Mouse (Mus musculus): Measurements from ENCODE around the gene Ifnar1. TPM values are rescaled to one million over a fixed set of nuclear protein-coding genes. Genes with fewer than 3 reads are reported as not detected.

Ifnar1 gene
- polyA plus RNA-seq, 1 experiment = 31.3 TPM

DNA sequence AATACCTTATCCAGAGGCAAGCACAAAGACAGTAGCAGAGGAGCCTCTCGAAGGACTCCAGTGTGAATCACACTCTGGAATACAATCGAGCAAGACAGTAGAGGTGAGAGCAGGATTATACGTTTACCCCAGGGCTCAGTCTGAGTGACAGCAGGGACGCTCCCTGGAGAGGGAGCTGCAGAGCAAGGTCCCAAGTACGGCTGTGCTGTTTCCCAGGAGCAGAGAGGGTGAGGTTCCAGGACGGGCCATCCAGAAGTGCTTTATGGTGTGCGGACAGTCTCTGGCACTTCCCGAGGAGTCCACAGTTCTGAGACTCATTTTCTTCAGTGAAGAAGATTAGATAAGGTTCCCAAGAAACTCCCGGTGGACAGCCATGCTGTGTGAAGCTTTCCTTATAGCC lies 67.0 kb downstream of the Ifnar1 start:
- no peak overlapping the region for H3K9ac ChIP-seq (ENCODE audit: low read depth, poor library complexity, severe bottlenecking)
- no peaks in the 10 kb centered on the region for H3K36me3 ChIP-seq (ENCODE audit: control insufficient read depth, insufficient read depth, low read length, poor library complexity, severe bottlenecking)
- no peaks in the 10 kb centered on the region for H3K27me3 ChIP-seq (ENCODE audit: control insufficient read depth, insufficient read depth, low read length, poor library complexity, severe bottlenecking)
- TF ChIP-seq CTCF (IDR thresholded peaks at IDR 0.05; ENCODE audit: low read depth, low read length) (no peak), EP300 (IDR thresholded peaks at IDR 0.05; ENCODE audit: insufficient read depth, low read depth, low read length) (no peak), POLR2A (IDR thresholded peaks at IDR 0.05; ENCODE audit: insufficient read depth, low read length) (no peak)
- H3K4me3 ChIP-seq (ENCODE audit: low read depth, low read length) = no peak overlapping the region
- H3K9me3 ChIP-seq (replicated peaks; ENCODE audit: control insufficient read depth, insufficient read depth, low read length, poor library complexity, severe bottlenecking) = no peaks in the 10 kb centered on the region
- peaks cover 7% of the 10 kb centered on the region for H3K4me1 ChIP-seq (ENCODE audit: control insufficient read depth, insufficient read depth, low read length)
- no peak overlapping the region for H3K27ac ChIP-seq (ENCODE audit: insufficient read depth, low read length)

DNA sequence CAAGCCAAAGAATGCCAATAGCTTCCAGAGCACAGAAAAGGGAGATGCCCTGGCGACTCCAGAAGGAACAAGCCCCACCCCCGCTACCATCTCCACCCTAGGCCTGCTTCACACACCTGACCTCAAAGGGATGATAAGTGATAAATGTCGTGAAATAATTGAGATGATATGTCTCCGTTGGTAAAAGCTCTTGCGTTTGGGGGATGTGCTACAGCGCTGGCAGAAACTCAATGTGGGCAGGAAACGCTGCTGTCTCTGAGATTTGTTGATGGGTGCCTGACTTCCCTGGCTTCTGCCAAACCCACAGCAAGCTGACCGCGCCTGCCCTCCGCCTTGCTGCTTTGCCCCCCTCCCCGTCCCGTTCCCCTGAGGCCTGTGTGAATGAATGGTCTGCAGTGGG lies 68.6 kb downstream of the Ifnar1 start:
- peaks cover 7% of the 10 kb centered on the region for H3K4me1 ChIP-seq (ENCODE audit: control insufficient read depth, insufficient read depth, low read length)
- TF ChIP-seq EP300 (IDR thresholded peaks at IDR 0.05; ENCODE audit: insufficient read depth, low read depth, low read length) (no peak), CTCF (IDR thresholded peaks at IDR 0.05; ENCODE audit: low read depth, low read length) (no peak), POLR2A (IDR thresholded peaks at IDR 0.05; ENCODE audit: insufficient read depth, low read length) (no peak)
- H3K27ac ChIP-seq (ENCODE audit: insufficient read depth, low read length) = no peak overlapping the region
- no peaks in the 10 kb centered on the region for H3K36me3 ChIP-seq (ENCODE audit: control insufficient read depth, insufficient read depth, low read length, poor library complexity, severe bottlenecking)
- H3K27me3 ChIP-seq (ENCODE audit: control insufficient read depth, insufficient read depth, low read length, poor library complexity, severe bottlenecking) = no peaks in the 10 kb centered on the region
- H3K9me3 ChIP-seq (replicated peaks; ENCODE audit: control insufficient read depth, insufficient read depth, low read length, poor library complexity, severe bottlenecking) = no peaks in the 10 kb centered on the region
- no peak overlapping the region for H3K4me3 ChIP-seq (ENCODE audit: low read depth, low read length)
- H3K9ac ChIP-seq (ENCODE audit: low read depth, poor library complexity, severe bottlenecking) = no peak overlapping the region

DNA sequence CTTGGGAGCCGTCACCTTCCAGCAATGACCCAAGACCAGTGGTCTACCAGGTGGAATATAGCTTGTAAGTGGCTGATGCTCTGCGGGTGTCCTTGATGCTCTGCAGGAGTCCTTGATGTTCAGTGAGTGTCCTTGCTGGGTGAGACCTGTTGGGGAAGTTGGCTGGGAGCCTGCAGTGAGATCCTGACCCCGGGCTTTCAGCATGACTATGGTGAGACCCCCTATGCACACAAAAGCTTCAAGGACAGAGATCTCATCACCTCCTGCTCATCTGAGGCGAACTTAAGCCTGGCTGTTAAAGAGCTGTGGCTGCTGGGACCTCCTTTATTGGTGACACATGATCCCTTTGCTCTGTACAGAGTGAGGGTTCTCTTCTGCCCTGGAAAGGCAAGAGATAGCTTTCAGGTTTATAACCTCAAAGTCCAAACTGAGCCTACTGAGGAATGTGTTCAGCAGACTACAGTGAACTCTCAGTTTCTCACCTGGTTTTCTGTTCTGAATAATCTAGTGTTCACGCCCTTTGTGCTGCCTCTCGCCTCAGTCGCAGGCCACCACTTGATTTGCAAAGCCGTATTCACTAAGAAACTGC lies 70.1 kb downstream of the Ifnar1 start:
- Histone ChIP-seq H3K27me3 (ENCODE audit: control insufficient read depth, insufficient read depth, low read length, poor library complexity, severe bottlenecking) (no peaks in the 10 kb centered on the region), H3K4me1 (ENCODE audit: control insufficient read depth, insufficient read depth, low read length) (peaks cover 7% of the 10 kb centered on the region), H3K4me3 (ENCODE audit: low read depth, low read length) (no peak overlapping the region), H3K9me3 (replicated peaks; ENCODE audit: control insufficient read depth, insufficient read depth, low read length, poor library complexity, severe bottlenecking) (no peaks in the 10 kb centered on the region), H3K36me3 (ENCODE audit: control insufficient read depth, insufficient read depth, low read length, poor library complexity, severe bottlenecking) (no peaks in the 10 kb centered on the region), H3K27ac (ENCODE audit: insufficient read depth, low read length) (no peak overlapping the region), H3K9ac (ENCODE audit: low read depth, poor library complexity, severe bottlenecking) (no peak overlapping the region)
- TF ChIP-seq EP300 (IDR thresholded peaks at IDR 0.05; ENCODE audit: insufficient read depth, low read depth, low read length) (no peak), CTCF (IDR thresholded peaks at IDR 0.05; ENCODE audit: low read depth, low read length) (no peak), POLR2A (IDR thresholded peaks at IDR 0.05; ENCODE audit: insufficient read depth, low read length) (no peak)

DNA sequence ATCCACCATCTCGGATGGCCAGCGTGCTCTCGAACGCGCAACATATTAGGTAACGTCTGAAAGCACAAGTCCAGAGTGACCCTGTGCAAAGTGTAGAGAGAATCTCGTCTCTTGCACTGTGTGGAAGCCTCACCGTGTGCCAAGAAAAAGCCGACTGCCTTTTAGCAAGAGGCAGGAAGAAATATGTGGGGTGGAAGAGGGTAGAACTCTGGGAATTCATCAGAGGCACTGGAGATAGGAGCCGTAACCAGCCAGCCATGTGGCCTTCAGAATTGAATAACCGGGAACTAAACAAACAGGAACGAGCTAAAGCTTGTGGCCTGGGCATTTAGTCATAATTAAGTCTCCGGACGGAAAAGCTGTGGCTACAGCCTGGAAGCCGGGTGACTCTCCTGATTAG lies 71.6 kb downstream of the Ifnar1 start:
- no peak overlapping the region for H3K9ac ChIP-seq (ENCODE audit: low read depth, poor library complexity, severe bottlenecking)
- no peaks in the 10 kb centered on the region for H3K27me3 ChIP-seq (ENCODE audit: control insufficient read depth, insufficient read depth, low read length, poor library complexity, severe bottlenecking)
- H3K9me3 ChIP-seq (replicated peaks; ENCODE audit: control insufficient read depth, insufficient read depth, low read length, poor library complexity, severe bottlenecking) = no peaks in the 10 kb centered on the region
- no peak overlapping the region for H3K27ac ChIP-seq (ENCODE audit: insufficient read depth, low read length)
- peaks cover 7% of the 10 kb centered on the region for H3K4me1 ChIP-seq (ENCODE audit: control insufficient read depth, insufficient read depth, low read length)
- no peak for TF ChIP-seq POLR2A (IDR thresholded peaks at IDR 0.05; ENCODE audit: insufficient read depth, low read length)
- TF ChIP-seq EP300 (IDR thresholded peaks at IDR 0.05; ENCODE audit: insufficient read depth, low read depth, low read length) = no peak
- TF ChIP-seq CTCF (IDR thresholded peaks at IDR 0.05; ENCODE audit: low read depth, low read length) = no peak
- H3K36me3 ChIP-seq (ENCODE audit: control insufficient read depth, insufficient read depth, low read length, poor library complexity, severe bottlenecking) = no peaks in the 10 kb centered on the region
- H3K4me3 ChIP-seq (ENCODE audit: low read depth, low read length) = no peak overlapping the region

Other genes with a start within 250 kb of the Ifnar1 start
- gene Olig1, start 215.5 kb upstream of the Ifnar1 start, polyA plus RNA-seq (2011; ENCODE audit: insufficient read depth, insufficient read length, low read depth, missing spikeins) = 43.8 and 44.3 TPM in 2 replicates
- gene Ifnar2, start 112.5 kb upstream of the Ifnar1 start, polyA plus RNA-seq (2011; ENCODE audit: insufficient read depth, insufficient read length, low read depth, missing spikeins) = 13.4 and 19.6 TPM in 2 replicates
- gene Gm21970, start 93.5 kb upstream of the Ifnar1 start, polyA plus RNA-seq (2011; ENCODE audit: insufficient read depth, insufficient read length, low read depth, missing spikeins) = 1.6 TPM in 1 of 2 replicates, not detected in the other
- gene Il10rb, start 79.1 kb upstream of the Ifnar1 start, polyA plus RNA-seq (2011; ENCODE audit: insufficient read depth, insufficient read length, low read depth, missing spikeins) = 3.5 and 4.3 TPM in 2 replicates
- gene Ifngr2, start 61.8 kb downstream of the Ifnar1 start, polyA plus RNA-seq (2011; ENCODE audit: insufficient read depth, insufficient read length, low read depth, missing spikeins) = 5.0 and 8.9 TPM in 2 replicates
- 27.2 and 30.9 TPM in 2 replicates for gene Tmem50b, start 112.6 kb downstream of the Ifnar1 start, polyA plus RNA-seq (2011; ENCODE audit: insufficient read depth, insufficient read length, low read depth, missing spikeins)
- 2.5 and 4.9 TPM in 2 replicates for gene Dnajc28, start 133.8 kb downstream of the Ifnar1 start, polyA plus RNA-seq (2011; ENCODE audit: insufficient read depth, insufficient read length, low read depth, missing spikeins)
- gene Gart, start 161.7 kb downstream of the Ifnar1 start, polyA plus RNA-seq (2011; ENCODE audit: insufficient read depth, insufficient read length, low read depth, missing spikeins) = 283 and 292 TPM in 2 replicates
- 174 and 192 TPM in 2 replicates for gene Son, start 162.3 kb downstream of the Ifnar1 start, polyA plus RNA-seq (2011; ENCODE audit: insufficient read depth, insufficient read length, low read depth, missing spikeins)
- 44.3 and 46.4 TPM in 2 replicates for gene Donson, start 203.5 kb downstream of the Ifnar1 start, polyA plus RNA-seq (2011; ENCODE audit: insufficient read depth, insufficient read length, low read depth, missing spikeins)
- gene Cryzl1, start 243.7 kb downstream of the Ifnar1 start, polyA plus RNA-seq (2011; ENCODE audit: insufficient read depth, insufficient read length, low read depth, missing spikeins) = 48.3 and 60.0 TPM in 2 replicates
- gene Itsn1, start 244.0 kb downstream of the Ifnar1 start, polyA plus RNA-seq (2011; ENCODE audit: insufficient read depth, insufficient read length, low read depth, missing spikeins) = 84.6 and 85.7 TPM in 2 replicates